Mouse (Mus musculus) embryonic facial prominence, embryonic 11.5 days (tissue): ENCODE data around the gene Tas2r125. TPM values are rescaled to one million over a fixed set of nuclear protein-coding genes. Genes with fewer than 3 reads are reported as not detected.
"Not testable (repeated sequence)": the region's sequence is repeated elsewhere in the genome, so short reads cannot be mapped to it uniquely, and the experiment has no call there.

ENCODE experiments used
- ATAC-seq: fragments of 200-750 bp; cut with Nextera tagmentation; replicated peaks from 2 replicates; pipeline ENCODE4 v1.8.0; 2017; ENCODE audit warnings: low read depth; ENCODE audit not compliant: insufficient number of reproducible peaks, low FRiP score, low TSS enrichment
- DNase-seq: peaks from one replicate; pipeline ENCODE4 v3.0.0-alpha.2; 2015; ENCODE audit warnings: low spot score
- H3K27ac ChIP-seq: fragments of 300-500 bp; sonication (generic); replicated peaks from 2 replicates; pipeline ENCODE4 v1.5.1; 2014; ENCODE audit warnings: mild to moderate bottlenecking, low read depth, low read length, control low read depth
- H3K27me3 ChIP-seq: fragments of 300-500 bp; sonication (generic); 2 replicates; pipeline ENCODE4 v1.6.1; 2014; ENCODE audit warnings: mild to moderate bottlenecking, low read length, moderate library complexity, mixed read lengths; ENCODE audit not compliant: control insufficient read depth, insufficient read depth
- H3K36me3 ChIP-seq: fragments of 300-500 bp; sonication (generic); replicated peaks from 2 replicates; pipeline ENCODE4 v1.6.1; 2014; ENCODE audit warnings: low read depth, mild to moderate bottlenecking, low read length, moderate library complexity, mixed read lengths; ENCODE audit not compliant: control insufficient read depth, insufficient read depth
- H3K4me1 ChIP-seq: fragments of 300-500 bp; sonication (generic); 2 replicates; pipeline ENCODE4 v1.6.1; 2014; ENCODE audit warnings: low read length, mixed read lengths; ENCODE audit not compliant: control insufficient read depth, insufficient read depth
- H3K4me2 ChIP-seq: fragments of 300-500 bp; sonication (generic); 2 replicates; pipeline ENCODE4 v1.6.1; 2014; ENCODE audit warnings: low read depth, mild to moderate bottlenecking, control low read depth, low read length, moderate library complexity
- H3K4me3 ChIP-seq: fragments of 300-500 bp; sonication (generic); 2 replicates; pipeline ENCODE4 v1.5.1; 2014; ENCODE audit warnings: low read depth, low read length, control low read depth
- H3K9ac ChIP-seq: fragments of 300-500 bp; sonication (generic); replicated peaks from 2 replicates; pipeline ENCODE4 v1.6.1; 2014; ENCODE audit warnings: mild to moderate bottlenecking, control low read depth, low read length
- H3K9me3 ChIP-seq: fragments of 300-500 bp; sonication (generic); replicated peaks from 2 replicates; pipeline ENCODE4 v1.6.1; 2016; ENCODE audit warnings: mild to moderate bottlenecking, low read length, inconsistent platforms, mixed read lengths; ENCODE audit not compliant: control insufficient read depth
- WGBS: fragments of 180-500 bp; shearing (Covaris S2); extraction: QIAGEN DNeasy Blood & Tissue Kit; methylation state at CpG from one replicate; pipeline ENCODE4 v1.1.7; 2014; 5-methylcytosine and 5-hydroxymethylcytosine counted together
- polyA plus RNA-seq: library from polyadenylated mRNA; unstranded; fragments of >200 nt; fragmentation: Nextera tagmentation; extraction: Ambion mirVana; gene quantifications from 2 replicates; pipeline ENCODE4 v1.2.1, GENCODE M21; 2014

The Tas2r125 gene
- polyA plus RNA-seq = not detected in 2 replicates

DNA sequence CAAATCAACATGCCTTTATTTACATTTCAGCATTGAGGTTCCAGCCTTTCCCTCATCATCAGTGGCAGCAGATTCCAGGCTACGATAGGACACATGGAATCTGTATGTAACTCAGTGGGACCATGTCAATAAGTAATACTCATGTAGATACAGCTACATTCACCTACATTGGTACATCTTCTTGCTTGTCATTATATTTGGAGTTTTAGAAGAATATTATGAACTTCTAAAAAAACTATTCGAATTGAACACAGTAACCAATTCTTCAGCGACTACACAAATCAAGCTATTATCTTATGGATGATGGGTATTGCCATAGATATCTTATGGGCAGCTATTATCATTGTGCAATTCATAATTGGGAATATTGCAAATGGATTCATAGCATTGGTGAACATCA is at the start of gene Tas2r125:
Gene Tas2r125, plus strand, starts transcription at position 301 of the 400 bp plus-strand sequence.
- no peak within 1 kb of the TSS for H3K4me2 ChIP-seq
- H3K27ac ChIP-seq = no peak within 1 kb of the TSS
- no peaks in the 10 kb centered on the region for H3K27me3 ChIP-seq
- H3K9ac ChIP-seq = no peak within 1 kb of the TSS
- no peaks in the 10 kb centered on the region for H3K9me3 ChIP-seq
- H3K36me3 ChIP-seq = no peaks in the 10 kb centered on the region
- no peak within 1 kb of the TSS for H3K4me3 ChIP-seq
- ATAC-seq (no peak), DNase-seq (no peak)
- H3K4me1 ChIP-seq = no peaks in the 10 kb centered on the region
- WGBS = 84% methylated on average over 3 of the region's 3 CpGs

DNA sequence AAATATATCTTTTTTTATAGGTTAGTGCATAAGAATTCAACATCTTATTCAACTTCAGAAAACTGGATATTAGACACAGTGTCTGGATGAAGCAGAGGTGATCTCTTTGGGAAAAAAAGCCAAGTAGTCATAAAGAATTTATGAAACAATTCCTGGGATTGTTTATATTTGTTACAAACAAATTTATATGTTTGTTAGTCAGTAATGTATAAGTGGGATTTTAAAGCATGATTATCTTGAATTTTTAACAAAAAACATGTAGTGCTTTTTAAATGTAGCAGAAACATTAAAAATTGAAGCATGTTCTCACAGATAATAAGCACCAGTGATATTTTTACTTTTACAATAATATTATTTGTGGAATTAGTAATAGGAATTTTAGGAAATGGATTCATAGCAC is 41.7 kb upstream of the Tas2r125 start, which contains the start of gene Tas2r110:
Gene Tas2r110, plus strand, starts transcription at position 301 of the 400 bp plus-strand sequence.
- Histone ChIP-seq H3K4me1 (no peaks in the 10 kb centered on the region), H3K9me3 (no peaks in the 10 kb centered on the region), H3K9ac (no peak within 1 kb of the TSS), H3K27ac (no peak within 1 kb of the TSS), H3K27me3 (no peaks in the 10 kb centered on the region), H3K4me3 (no peak within 1 kb of the TSS), H3K4me2 (no peak within 1 kb of the TSS), H3K36me3 (no peaks in the 10 kb centered on the region)
- DNase-seq = no peak
- ATAC-seq = no peak

DNA sequence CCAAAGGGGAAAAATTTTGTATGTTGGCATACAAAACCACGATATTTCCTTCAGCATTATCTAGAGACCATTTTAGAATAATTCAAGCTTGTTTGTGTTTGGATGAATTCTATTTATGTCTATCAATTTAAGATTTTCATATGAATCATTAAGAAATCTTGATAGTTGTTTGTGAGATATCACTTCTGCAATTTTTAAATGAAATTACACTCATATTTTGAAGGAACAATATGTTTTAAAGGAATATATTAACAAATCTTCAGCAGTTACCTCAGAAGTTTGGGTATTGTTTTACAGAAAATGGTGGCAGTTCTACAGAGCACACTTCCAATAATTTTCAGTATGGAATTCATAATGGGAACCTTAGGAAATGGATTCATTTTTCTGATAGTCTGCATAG is 16.7 kb upstream of the Tas2r125 start, which contains the start of gene Tas2r113:
Gene Tas2r113, plus strand, starts transcription at position 301 of the 400 bp plus-strand sequence.
- DNase-seq (no peak), ATAC-seq (no peak)
- Histone ChIP-seq H3K27me3 (no peaks in the 10 kb centered on the region), H3K4me3 (no peak within 1 kb of the TSS), H3K4me1 (no peaks in the 10 kb centered on the region), H3K27ac (no peak within 1 kb of the TSS), H3K9ac (no peak within 1 kb of the TSS), H3K9me3 (no peaks in the 10 kb centered on the region), H3K36me3 (no peaks in the 10 kb centered on the region), H3K4me2 (no peak within 1 kb of the TSS)
- 77% methylated on average over 1 of the region's 1 CpGs for WGBS

DNA sequence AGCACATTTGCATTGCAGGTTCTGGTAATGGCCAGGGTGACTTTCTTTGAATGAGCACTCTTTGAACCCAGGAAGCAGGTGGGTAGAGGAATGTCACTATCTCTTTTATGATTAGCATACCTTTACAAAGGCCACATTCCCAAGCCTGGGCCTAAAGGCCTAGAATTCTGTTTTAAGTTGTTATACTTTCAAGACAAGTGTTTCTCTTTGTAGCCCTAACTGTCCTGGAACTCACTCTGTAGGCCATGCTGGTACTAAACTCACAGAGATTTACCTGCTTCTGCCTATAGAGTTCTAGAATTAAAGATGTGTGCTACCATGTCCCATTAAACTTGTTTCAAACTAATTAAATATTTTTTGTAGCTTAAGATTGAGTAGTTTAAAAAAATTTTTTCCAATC is 31.9 kb downstream of the Tas2r125 start:
- not testable (repeated sequence) for H3K36me3 ChIP-seq, H3K9me3 ChIP-seq, H3K27ac ChIP-seq, H3K4me3 ChIP-seq, H3K27me3 ChIP-seq, DNase-seq, H3K9ac ChIP-seq, H3K4me2 ChIP-seq, H3K4me1 ChIP-seq, ATAC-seq

DNA sequence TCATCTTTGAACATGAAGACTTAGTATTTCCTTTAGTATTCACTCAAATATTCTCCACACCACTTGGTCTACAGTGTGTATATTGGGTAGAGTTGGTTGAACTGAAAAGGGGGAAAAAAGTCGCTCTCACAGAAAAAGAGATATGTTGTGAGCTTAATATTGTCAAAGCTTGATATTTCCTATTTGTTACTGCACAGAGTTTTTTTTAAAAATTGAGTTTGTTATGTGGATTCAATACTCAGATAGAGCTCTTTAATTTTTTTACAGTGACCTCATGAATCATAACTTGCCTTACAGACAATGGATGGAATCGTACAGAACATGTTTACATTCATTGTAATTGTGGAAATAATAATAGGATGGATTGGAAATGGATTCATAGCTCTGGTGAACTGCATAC is 41.4 kb downstream of the Tas2r125 start, which contains the start of gene Tas2r129:
Gene Tas2r129, plus strand, starts transcription at position 301 of the 400 bp plus-strand sequence.
- Histone ChIP-seq H3K27ac (no peak within 1 kb of the TSS), H3K36me3 (no peaks in the 10 kb centered on the region), H3K9ac (no peak within 1 kb of the TSS), H3K27me3 (no peaks in the 10 kb centered on the region), H3K9me3 (no peaks in the 10 kb centered on the region), H3K4me1 (no peaks in the 10 kb centered on the region), H3K4me3 (no peak within 1 kb of the TSS), H3K4me2 (no peak within 1 kb of the TSS)
- WGBS = 80% methylated on average over 2 of the region's 2 CpGs
- DNase-seq (no peak), ATAC-seq (no peak)

DNA sequence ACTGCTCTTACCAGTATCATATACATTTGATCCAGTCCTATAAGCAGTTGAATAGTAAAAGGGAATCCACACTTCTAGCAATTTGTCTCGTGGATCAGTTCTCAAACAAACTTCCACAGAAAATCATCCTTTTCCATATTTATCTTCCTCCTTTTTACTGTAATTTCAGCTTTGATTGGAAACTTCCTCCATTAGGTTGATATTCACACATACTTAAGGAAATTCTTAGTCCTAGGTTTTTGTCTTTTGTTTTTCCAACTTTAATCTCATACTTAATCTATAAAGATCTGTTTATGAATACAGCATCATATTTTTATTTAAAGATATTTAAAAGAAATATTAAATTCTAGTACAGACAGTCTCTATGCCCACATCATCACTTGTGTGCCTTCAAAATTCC is 48.4 kb downstream of the Tas2r125 start, which contains the start of gene Tas2r131:
Gene Tas2r131, minus strand, starts transcription at position 101 of the 400 bp plus-strand sequence.
- WGBS = 69% methylated on average over 1 of the region's 1 CpGs
- DNase-seq (no peak), ATAC-seq (no peak)
- Histone ChIP-seq H3K9me3 (no peaks in the 10 kb centered on the region), H3K4me2 (no peak within 1 kb of the TSS), H3K9ac (no peak within 1 kb of the TSS), H3K4me1 (no peaks in the 10 kb centered on the region), H3K36me3 (no peaks in the 10 kb centered on the region), H3K27ac (no peak within 1 kb of the TSS), H3K27me3 (no peaks in the 10 kb centered on the region), H3K4me3 (no peak within 1 kb of the TSS)

Other genes starting within 250 kb of the Tas2r125 start
- not detected in 2 replicates for gene Tas2r121, start 208.6 kb upstream of the Tas2r125 start, polyA plus RNA-seq
- not detected in 2 replicates for gene Tas2r122, start 197.7 kb upstream of the Tas2r125 start, polyA plus RNA-seq
- not detected in 2 replicates for gene Tas2r115, start 171.6 kb upstream of the Tas2r125 start, polyA plus RNA-seq
- gene Tas2r124, start 154.9 kb upstream of the Tas2r125 start, polyA plus RNA-seq = not detected in 2 replicates
- gene Tas2r102, start 147.5 kb upstream of the Tas2r125 start, polyA plus RNA-seq = not detected in 2 replicates
- gene Tas2r136, start 131.5 kb upstream of the Tas2r125 start, polyA plus RNA-seq = not detected in 2 replicates
- gene Tas2r117, start 106.8 kb upstream of the Tas2r125 start, polyA plus RNA-seq = not detected in 2 replicates
- not detected in 2 replicates for gene Tas2r123, start 62.5 kb upstream of the Tas2r125 start, polyA plus RNA-seq
- gene Tas2r116, start 54.2 kb upstream of the Tas2r125 start, polyA plus RNA-seq = not detected in 2 replicates
- gene Tas2r110, start 41.6 kb upstream of the Tas2r125 start, polyA plus RNA-seq = not detected in 2 replicates
- not detected in 2 replicates for gene Tas2r113, start 16.6 kb upstream of the Tas2r125 start, polyA plus RNA-seq
- not detected in 2 replicates for gene Tas2r129, start 41.5 kb downstream of the Tas2r125 start, polyA plus RNA-seq
- not detected in 2 replicates for gene Tas2r131, start 48.3 kb downstream of the Tas2r125 start, polyA plus RNA-seq
- gene Tas2r109, start 71.3 kb downstream of the Tas2r125 start, polyA plus RNA-seq = not detected in 2 replicates
- not detected in 2 replicates for gene Tas2r103, start 127.5 kb downstream of the Tas2r125 start, polyA plus RNA-seq
- gene Tas2r140, start 146.2 kb downstream of the Tas2r125 start, polyA plus RNA-seq = not detected in 2 replicates
- 75.8 and 95.1 TPM in 2 replicates for gene Smim10l1, start 195.3 kb downstream of the Tas2r125 start, polyA plus RNA-seq